Mouse (Mus musculus) c-Kit-positive CD71-positive TER-119-positive erythroid progenitor cells, embryonic 14.5 days (primary cell): ENCODE measurements around the gene Acsl6.

Source experiments
- DNase-seq: peaks from one replicate; pipeline ENCODE4 v3.0.0-alpha.2; 2013; ENCODE audit warnings: low spot score

The Acsl6 gene

GRCm38 (mm10) chr11:54307139-54307816 is 3.7 kb downstream of the Acsl6 start:
- DNase-seq, result peak; percentile 12

- DNase-seq, result no peak
Observed at GRCm38 (mm10) chr11:54310588-54310987, 7.0 kb downstream of the Acsl6 start.

- DNase-seq, result no peak
Observed at GRCm38 (mm10) chr11:54312021-54312420, 8.4 kb downstream of the Acsl6 start.

- peak; percentile 7 for DNase-seq
Observed at GRCm38 (mm10) chr11:54312603-54313002, 9.0 kb downstream of the Acsl6 start.

- DNase-seq, result peak; percentile 29
Observed at GRCm38 (mm10) chr11:54313391-54314360, 10.1 kb downstream of the Acsl6 start.

GRCm38 (mm10) chr11:54314740-54315139 is 11.1 kb downstream of the Acsl6 start:
- peak; percentile 24 for DNase-seq

GRCm38 (mm10) chr11:54315336-54315735 is 11.7 kb downstream of the Acsl6 start:
- no peak for DNase-seq

GRCm38 (mm10) chr11:54317361-54317760 is 13.8 kb downstream of the Acsl6 start:
- DNase-seq, result no peak

GRCm38 (mm10) chr11:54317795-54318194 is 14.2 kb downstream of the Acsl6 start:
- no peak for DNase-seq

- no peak for DNase-seq
Observed at GRCm38 (mm10) chr11:54321802-54322532, 18.4 kb downstream of the Acsl6 start.

GRCm38 (mm10) chr11:54331463-54332183 is 28.0 kb downstream of the Acsl6 start:
- DNase-seq, result no peak

GRCm38 (mm10) chr11:54336165-54336707 is 32.6 kb downstream of the Acsl6 start:
- DNase-seq, result no peak

- DNase-seq, result no peak
Observed at GRCm38 (mm10) chr11:54343703-54344102, 40.1 kb downstream of the Acsl6 start.

- no peak for DNase-seq
Observed at GRCm38 (mm10) chr11:54351704-54352103, 48.1 kb downstream of the Acsl6 start.

GRCm38 (mm10) chr11:54353121-54353576 is 49.6 kb downstream of the Acsl6 start:
- no peak for DNase-seq

GRCm38 (mm10) chr11:54354595-54355563 is 51.3 kb downstream of the Acsl6 start:
- peak; percentile 14 for DNase-seq

- DNase-seq, result no peak
Observed at GRCm38 (mm10) chr11:54355564-54355955, 52.0 kb downstream of the Acsl6 start.

GRCm38 (mm10) chr11:54356676-54357075 is 53.1 kb downstream of the Acsl6 start:
- DNase-seq, result peak; percentile 24

GRCm38 (mm10) chr11:54372553-54372952 is 69.0 kb downstream of the Acsl6 start:
- no peak for DNase-seq

GRCm38 (mm10) chr11:54390386-54390785 is 86.8 kb downstream of the Acsl6 start:
- DNase-seq, result no peak
